ENCODE assay signal across 10 mouse cellular contexts in the genomic region with DNA sequence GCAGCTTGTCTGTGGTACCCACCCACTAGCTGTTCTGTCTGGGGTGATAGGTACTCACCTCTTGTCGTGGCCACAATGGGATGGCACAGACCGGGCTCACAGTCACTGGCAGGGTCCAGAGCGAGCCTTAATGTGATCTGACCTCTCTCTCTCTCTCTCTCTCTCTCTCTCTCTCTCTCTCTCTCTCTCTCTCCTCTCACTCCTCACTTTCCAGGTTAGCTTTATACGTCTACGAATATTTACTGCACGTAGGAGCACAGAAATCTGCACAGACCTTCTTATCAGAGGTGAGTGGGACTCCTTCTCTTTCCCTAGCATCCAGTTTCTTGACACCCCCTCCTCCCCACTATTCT. TPM values are rescaled to one million over a fixed set of nuclear protein-coding genes. Genes with fewer than 3 reads are reported as not detected.
DNase-seq lines count a peak whose midpoint lies in the region; ATAC-seq and TF ChIP-seq lines count a peak whose summit lies in the region.
"Had no signal": no experiment of that assay in that cellular context is flagged by ENCODE, and none has a peak within 500 bp of the region (broad histone marks: within the 10 kb centered on the region; RNA-seq: fewer than 3 reads in every experiment).

No protein-coding gene starts in this region.

- no peak for TF ChIP-seq POLR2A in heart, adult 2 months (IDR thresholded peaks at IDR 0.05; ENCODE audit: insufficient read depth, low read depth, low read length)
- no peak for TF ChIP-seq POLR2A in thymus, adult 2 months (IDR thresholded peaks at IDR 0.05; ENCODE audit: control insufficient read depth, extremely low read depth, insufficient read depth, low read length, poor library complexity)

- peak overlapping the region; percentile 99 for H3K4me2 ChIP-seq in liver, embryonic 12.5 days
- H3K4me2 ChIP-seq in stomach, postnatal 0 days (replicated peaks; ENCODE audit: low read depth): peak overlapping the region; percentile 96

- no peak for TF ChIP-seq EP300 in heart, adult 2 months (IDR thresholded peaks at IDR 0.05; ENCODE audit: insufficient read depth, low read depth, low read length)
- no peak for TF ChIP-seq EP300 in stomach, postnatal 0 days (optimal IDR thresholded peaks at IDR 0.05)

- TF ChIP-seq CTCF in heart, adult 2 months (IDR thresholded peaks at IDR 0.05): no peak
- TF ChIP-seq CTCF in thymus, adult 2 months (IDR thresholded peaks at IDR 0.05; ENCODE audit: borderline replicate concordance, control insufficient read depth, extremely low read depth, insufficient read depth, low read length, poor library complexity): no peak
- no peak for TF ChIP-seq CTCF in stomach, postnatal 0 days (IDR thresholded peaks at IDR 0.05; ENCODE audit: low read depth)

- no peak for DNase-seq in heart, adult 2 months
- DNase-seq in heart, postnatal 4 days: no peak
- no peak for DNase-seq in thymus, adult 2 months
- DNase-seq in thymus, adult 18-20 months: no peak
- no peak for DNase-seq in stomach, postnatal 0 days (ENCODE audit: low spot score)
- DNase-seq in spleen, postnatal 10 days (ENCODE audit: low spot score in 2 of 2): no peak
- DNase-seq in left cerebral cortex, adult 11 months (ENCODE audit: low spot score): no peak
- DNase-seq: cerebellum, adult 11 months; lung, adult 18-20 months had no signal

- peak overlapping the region; percentile 90 for H3K4me3 ChIP-seq in heart, adult 2 months
- peak overlapping the region; percentile 83 for H3K4me3 ChIP-seq in thymus, adult 2 months (ENCODE audit: control insufficient read depth, insufficient read depth, low read length)
- H3K4me3 ChIP-seq in liver, embryonic 12.5 days: peak overlapping the region; percentile 99
- H3K4me3 ChIP-seq in stomach, postnatal 0 days (ENCODE audit: low read depth, low read length): peak overlapping the region; percentile 95

- WGBS in heart, adult 2 months: 38% methylated on average over 6 of the region's 6 CpGs
- 18% methylated on average over 6 of the region's 6 CpGs for WGBS in thymus, adult 2 months
- 6% methylated on average over 6 of the region's 6 CpGs for WGBS in liver, embryonic 12.5 days (ENCODE audit: insufficient replicate concordance)
- WGBS in stomach, postnatal 0 days: 13% methylated on average over 6 of the region's 6 CpGs

- H3K27ac ChIP-seq in heart, adult 2 months: no peak overlapping the region; the same call in 1 of the 2 replicates
- no peak overlapping the region for H3K27ac ChIP-seq in thymus, adult 2 months (ENCODE audit: control insufficient read depth, insufficient read depth, low read length)
- H3K27ac ChIP-seq in liver, embryonic 12.5 days: peak overlapping the region; percentile 98
- H3K27ac ChIP-seq in stomach, postnatal 0 days (replicated peaks): no peak overlapping the region

- H3K4me1 ChIP-seq in heart, adult 2 months (ENCODE audit: control insufficient read depth, insufficient read depth, low read length): peaks cover 13% of the 10 kb centered on the region
- peaks cover 49% of the 10 kb centered on the region for H3K4me1 ChIP-seq in thymus, adult 2 months (replicated peaks; ENCODE audit: control insufficient read depth, insufficient read depth, low read length)
- peaks cover 69% of the 10 kb centered on the region for H3K4me1 ChIP-seq in liver, embryonic 12.5 days
- H3K4me1 ChIP-seq in stomach, postnatal 0 days (replicated peaks; ENCODE audit: control insufficient read depth, insufficient read depth): peaks cover 9% of the 10 kb centered on the region

- peaks cover 2% of the 10 kb centered on the region; the same call in 1 of the 2 replicates for H3K79me2 ChIP-seq in heart, adult 2 months (replicated peaks; ENCODE audit: control insufficient read depth, insufficient read depth, low read length)

- H3K9me3 ChIP-seq in liver, embryonic 12.5 days (replicated peaks): no peaks in the 10 kb centered on the region
- H3K9me3 ChIP-seq in stomach, postnatal 0 days (ENCODE audit: control insufficient read depth, low read length): no peaks in the 10 kb centered on the region

- intact Hi-C loops in heart, adult 2 months (cut with DNase I): loop anchor here (5.0 kb wide), 1 partner anchor 265 kb away; a partner anchor contains a TSS

- H3K9ac ChIP-seq in heart, adult 2 months (ENCODE audit: low read depth, low read length): peak overlapping the region; percentile 98
- peak overlapping the region; percentile 100 for H3K9ac ChIP-seq in liver, embryonic 12.5 days
- peak overlapping the region; percentile 88 for H3K9ac ChIP-seq in stomach, postnatal 0 days (ENCODE audit: low read length)

- H3K27me3 ChIP-seq in heart, adult 2 months (ENCODE audit: control insufficient read depth, insufficient read depth, low read length): no peaks in the 10 kb centered on the region
- no peaks in the 10 kb centered on the region for H3K27me3 ChIP-seq in thymus, adult 2 months (ENCODE audit: control insufficient read depth, insufficient read depth, low read length)
- no peaks in the 10 kb centered on the region for H3K27me3 ChIP-seq in liver, embryonic 12.5 days (replicated peaks)
- no peaks in the 10 kb centered on the region for H3K27me3 ChIP-seq in stomach, postnatal 0 days (ENCODE audit: control insufficient read depth, insufficient read depth, low read length)

- no peak for ATAC-seq in liver, embryonic 12.5 days
- ATAC-seq in stomach, postnatal 0 days (ENCODE audit: low FRiP score, low TSS enrichment): no peak

- H3K36me3 ChIP-seq in heart, adult 2 months (ENCODE audit: control insufficient read depth, insufficient read depth, low read length): peaks cover 11% of the 10 kb centered on the region
- H3K36me3 ChIP-seq in thymus, adult 2 months (ENCODE audit: control insufficient read depth, insufficient read depth, low read length): peaks cover 27% of the 10 kb centered on the region
- peaks cover 48% of the 10 kb centered on the region for H3K36me3 ChIP-seq in liver, embryonic 12.5 days
- H3K36me3 ChIP-seq in stomach, postnatal 0 days (ENCODE audit: control insufficient read depth, insufficient read depth, low read length): peaks cover 11% of the 10 kb centered on the region

RNA-seq across cellular contexts. Expression of a gene that starts 2.2 kb away (rescaled TPM):
- 10 to 100 TPM; 37.3 to 39.0 TPM for total RNA-seq in heart, adult 2 months (2021)
- 26.1 and 26.6 TPM in 2 replicates for polyA plus RNA-seq in heart, adult 2 months (2012; rRNA removed)
- 10 to 100 TPM; 55.3 to 58.7 TPM for total RNA-seq in heart, postnatal 4 days (2021)
- polyA plus RNA-seq in thymus, adult 2 months (2012; rRNA removed): 130 and 147 TPM in 2 replicates
- polyA plus RNA-seq in liver, embryonic 12.5 days (2016; fragmentation: Nextera tagmentation; extraction: Ambion mirVana): 98.6 and 118 TPM in 2 replicates
- polyA plus RNA-seq in stomach, postnatal 0 days (2015; fragmentation: Nextera tagmentation; extraction: Ambion mirVana): 39.3 and 50.0 TPM in 2 replicates
